Mouse (Mus musculus): ENCODE measurements around the gene Kcnk3. TPM values are rescaled to one million over a fixed set of nuclear protein-coding genes. Genes with fewer than 3 reads are reported as not detected.

The Kcnk3 gene
- polyA plus RNA-seq, 1 experiment from 2014 or later = 0.26 TPM

- no peaks in the 10 kb centered on the region for H3K36me3 ChIP-seq (replicated peaks; ENCODE audit: insufficient read depth, low read length)
- 68% methylated on average over 5 of the region's 5 CpGs for WGBS (ENCODE audit: insufficient replicate concordance)
- H3K9ac ChIP-seq (replicated peaks) = no peak overlapping the region
These were observed 16.1 kb upstream of the Kcnk3 start for GRCm38 (mm10) chr5:30571820-30572219.

DNA sequence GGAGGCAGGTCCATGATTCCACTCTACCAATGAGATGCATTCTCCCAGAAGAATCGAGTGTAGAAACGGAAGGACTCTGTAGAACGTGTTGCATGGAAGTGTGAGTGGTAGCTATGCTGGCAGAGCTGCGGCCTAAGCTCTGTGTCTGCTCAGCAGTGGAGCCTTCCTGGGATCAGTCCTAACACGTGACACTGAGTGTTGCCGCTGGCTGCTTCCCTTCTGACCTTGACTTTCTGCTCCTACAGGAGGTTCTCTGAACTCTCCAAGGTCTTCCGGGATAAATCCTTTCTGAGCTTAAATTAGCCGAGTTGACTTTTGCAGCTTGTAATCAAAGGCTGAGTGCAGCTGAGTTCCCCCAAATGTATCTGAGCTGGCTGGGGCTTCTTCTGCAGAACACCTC is 13.6 kb upstream of the Kcnk3 start:
- no peaks in the 10 kb centered on the region for H3K36me3 ChIP-seq (replicated peaks; ENCODE audit: insufficient read depth, low read length)
- no peaks in the 10 kb centered on the region for H3K4me1 ChIP-seq (ENCODE audit: insufficient read depth)
- no peak overlapping the region for H3K27ac ChIP-seq (ENCODE audit: low read depth)
- H3K9me3 ChIP-seq (ENCODE audit: low read length) = no peaks in the 10 kb centered on the region
- no peak overlapping the region for H3K9ac ChIP-seq (replicated peaks)
- H3K27me3 ChIP-seq (ENCODE audit: insufficient read depth, low read length) = no peaks in the 10 kb centered on the region
- H3K4me3 ChIP-seq (ENCODE audit: low read depth, low read length) = no peak overlapping the region
- WGBS (ENCODE audit: insufficient replicate concordance) = 76% methylated on average over 8 of the region's 8 CpGs
- H3K4me2 ChIP-seq (ENCODE audit: low read depth, low read length) = no peak overlapping the region
- DNase-seq (no peak), ATAC-seq (no peak)
- TF ChIP-seq CTCF (IDR thresholded peaks at IDR 0.05; ENCODE audit: low read depth) = no peak
- TF ChIP-seq EP300 (IDR thresholded peaks at IDR 0.05; ENCODE audit: low read depth) = no peak

More at GRCm38 (mm10) chr5:30571820-30572219, 16.1 kb upstream of the Kcnk3 start:
- H3K4me2 ChIP-seq (ENCODE audit: low read depth, low read length) = no peak overlapping the region
- no peaks in the 10 kb centered on the region for H3K9me3 ChIP-seq (ENCODE audit: low read length)
- no peaks in the 10 kb centered on the region for H3K27me3 ChIP-seq (ENCODE audit: insufficient read depth, low read length)
- H3K4me3 ChIP-seq (ENCODE audit: low read depth, low read length) = no peak overlapping the region
- H3K4me1 ChIP-seq (ENCODE audit: insufficient read depth) = no peaks in the 10 kb centered on the region
- DNase-seq (no peak), ATAC-seq (no peak)
- no peak overlapping the region for H3K27ac ChIP-seq (ENCODE audit: low read depth)
- TF ChIP-seq EP300 (IDR thresholded peaks at IDR 0.05; ENCODE audit: low read depth) (no peak), CTCF (IDR thresholded peaks at IDR 0.05; ENCODE audit: low read depth) (no peak)

- DNase-seq (no peak), ATAC-seq (0 out of 2 replicates have a peak, but pooled peaks have one; percentile 29)
- H3K27me3 ChIP-seq (ENCODE audit: insufficient read depth, low read length) = no peaks in the 10 kb centered on the region
- no peaks in the 10 kb centered on the region for H3K9me3 ChIP-seq (ENCODE audit: low read length)
- no peaks in the 10 kb centered on the region for H3K4me1 ChIP-seq (ENCODE audit: insufficient read depth)
- no peaks in the 10 kb centered on the region for H3K36me3 ChIP-seq (replicated peaks; ENCODE audit: insufficient read depth, low read length)
- TF ChIP-seq EP300 (IDR thresholded peaks at IDR 0.05; ENCODE audit: low read depth) = no peak
- no peak for TF ChIP-seq CTCF (IDR thresholded peaks at IDR 0.05; ENCODE audit: low read depth)
- no peak overlapping the region for H3K27ac ChIP-seq (ENCODE audit: low read depth)
- H3K4me3 ChIP-seq (ENCODE audit: low read depth, low read length) = no peak overlapping the region
- 38% methylated on average over 7 of the region's 7 CpGs for WGBS (ENCODE audit: insufficient replicate concordance)
- H3K4me2 ChIP-seq (ENCODE audit: low read depth, low read length) = no peak overlapping the region
- no peak overlapping the region for H3K9ac ChIP-seq (replicated peaks)
These were observed 11.7 kb upstream of the Kcnk3 start for GRCm38 (mm10) chr5:30576233-30576632.

- no peak for ATAC-seq
- H3K27me3 ChIP-seq (ENCODE audit: insufficient read depth, low read length) = no peaks in the 10 kb centered on the region
- 67% methylated on average over 9 of the region's 9 CpGs for WGBS (ENCODE audit: insufficient replicate concordance)
- no peak overlapping the region for H3K9ac ChIP-seq (replicated peaks)
- DNase-seq = no peak
- H3K4me3 ChIP-seq (ENCODE audit: low read depth, low read length) = no peak overlapping the region
- no peaks in the 10 kb centered on the region for H3K9me3 ChIP-seq (ENCODE audit: low read length)
- no peak overlapping the region for H3K4me2 ChIP-seq (ENCODE audit: low read depth, low read length)
- TF ChIP-seq EP300 (IDR thresholded peaks at IDR 0.05; ENCODE audit: low read depth) = no peak
- TF ChIP-seq CTCF (IDR thresholded peaks at IDR 0.05; ENCODE audit: low read depth) = no peak
- no peaks in the 10 kb centered on the region for H3K4me1 ChIP-seq (ENCODE audit: insufficient read depth)
- no peak overlapping the region for H3K27ac ChIP-seq (ENCODE audit: low read depth)
- no peaks in the 10 kb centered on the region for H3K36me3 ChIP-seq (replicated peaks; ENCODE audit: insufficient read depth, low read length)
These were observed 10.7 kb upstream of the Kcnk3 start for GRCm38 (mm10) chr5:30577251-30577650.

DNA sequence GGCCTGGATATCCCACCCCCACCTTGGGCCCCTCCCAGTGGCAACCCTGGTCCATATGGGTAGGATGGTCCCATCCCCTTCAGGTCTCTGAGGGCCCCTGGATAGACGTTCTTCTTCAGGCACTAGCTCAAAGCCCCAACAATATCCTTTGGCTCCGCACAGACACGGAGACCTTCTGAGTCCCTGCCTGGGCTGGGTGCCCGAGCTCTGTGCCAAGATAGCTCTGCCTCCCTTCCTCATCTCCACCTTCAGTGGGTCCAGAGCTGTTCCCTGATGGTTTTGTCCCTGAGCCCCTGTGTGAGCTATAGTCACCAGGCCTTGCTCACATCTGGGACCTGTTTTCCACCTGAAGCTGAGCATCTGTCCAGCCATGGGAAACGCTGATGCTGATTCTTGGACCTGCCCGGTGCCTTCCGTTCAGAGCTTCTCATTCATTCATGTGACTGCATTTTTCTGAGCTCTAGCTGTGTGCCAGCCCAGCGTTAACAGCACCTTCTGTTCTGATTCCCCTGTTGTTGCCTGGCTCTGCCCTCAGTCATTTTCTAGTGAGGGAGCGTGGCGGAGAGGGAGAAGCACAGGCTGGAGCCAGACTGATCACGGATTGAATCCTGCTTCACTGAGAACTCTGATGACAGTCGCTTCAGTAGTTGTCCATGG is 10.2 kb upstream of the Kcnk3 start:
- WGBS (ENCODE audit: insufficient replicate concordance) = 74% methylated on average over 12 of the region's 12 CpGs
- DNase-seq = no peak
- TF ChIP-seq EP300 (IDR thresholded peaks at IDR 0.05; ENCODE audit: low read depth) = no peak
- TF ChIP-seq CTCF (IDR thresholded peaks at IDR 0.05; ENCODE audit: low read depth) = no peak
- Histone ChIP-seq H3K27me3 (ENCODE audit: insufficient read depth, low read length) (no peaks in the 10 kb centered on the region), H3K36me3 (replicated peaks; ENCODE audit: insufficient read depth, low read length) (no peaks in the 10 kb centered on the region), H3K9ac (replicated peaks) (no peak overlapping the region), H3K4me1 (ENCODE audit: insufficient read depth) (no peaks in the 10 kb centered on the region), H3K4me2 (ENCODE audit: low read depth, low read length) (no peak overlapping the region), H3K4me3 (ENCODE audit: low read depth, low read length) (no peak overlapping the region), H3K9me3 (ENCODE audit: low read length) (no peaks in the 10 kb centered on the region), H3K27ac (ENCODE audit: low read depth) (no peak overlapping the region)
- ATAC-seq = no peak

DNA sequence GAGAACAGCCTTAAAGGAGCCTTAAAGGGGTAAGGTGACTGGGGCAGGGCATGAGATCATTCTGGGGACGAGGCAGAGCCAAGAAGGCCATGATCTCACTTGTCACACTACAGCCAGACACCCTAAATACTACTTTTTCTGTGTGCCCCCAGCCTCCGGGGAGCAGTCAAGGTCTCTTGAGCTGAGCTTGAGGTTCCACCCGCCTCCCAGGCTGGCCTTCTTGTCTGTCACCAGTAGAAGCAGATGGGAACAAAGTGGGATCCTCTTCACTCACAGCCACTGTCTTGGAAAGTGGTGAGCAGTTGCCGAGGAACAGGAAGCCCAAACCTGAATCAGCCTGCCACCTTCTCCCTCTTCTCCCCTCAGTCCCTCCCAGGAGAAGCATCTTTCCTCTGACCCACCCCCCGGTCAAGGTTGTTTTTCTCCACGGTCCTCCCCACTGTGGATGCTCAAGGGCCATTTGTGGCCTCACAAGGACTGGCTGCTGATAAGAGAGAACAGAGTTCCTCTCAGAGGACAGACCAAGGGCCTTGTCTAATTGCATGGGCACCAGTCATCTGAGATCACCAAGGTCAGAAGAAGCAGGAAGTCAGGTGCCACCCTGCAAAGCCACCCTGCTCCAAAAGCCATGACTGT is 9.4 kb upstream of the Kcnk3 start:
- H3K27ac ChIP-seq (ENCODE audit: low read depth) = no peak overlapping the region
- no peak overlapping the region for H3K9ac ChIP-seq (replicated peaks)
- no peak overlapping the region for H3K4me3 ChIP-seq (ENCODE audit: low read depth, low read length)
- no peak overlapping the region for H3K4me2 ChIP-seq (ENCODE audit: low read depth, low read length)
- 67% methylated on average over 6 of the region's 6 CpGs for WGBS (ENCODE audit: insufficient replicate concordance)
- TF ChIP-seq CTCF (IDR thresholded peaks at IDR 0.05; ENCODE audit: low read depth) (no peak), EP300 (IDR thresholded peaks at IDR 0.05; ENCODE audit: low read depth) (no peak)
- no peaks in the 10 kb centered on the region for H3K36me3 ChIP-seq (replicated peaks; ENCODE audit: insufficient read depth, low read length)
- H3K4me1 ChIP-seq (ENCODE audit: insufficient read depth) = no peaks in the 10 kb centered on the region
- ATAC-seq = no peak
- no peaks in the 10 kb centered on the region for H3K9me3 ChIP-seq (ENCODE audit: low read length)
- no peaks in the 10 kb centered on the region for H3K27me3 ChIP-seq (ENCODE audit: insufficient read depth, low read length)
- DNase-seq = no peak

Data from liver, postnatal 0 days (tissue).